Mouse (Mus musculus): ENCODE data around the gene Nsun7. TPM values are rescaled to one million over a fixed set of nuclear protein-coding genes. Genes with fewer than 3 reads are reported as not detected.
A peak's percentile ranks its signal among the peaks of the same experiment; 100 is the strongest.

The Nsun7 gene
- polyA plus RNA-seq, 1 experiment from 2014 or later = 0.38 TPM

DNA sequence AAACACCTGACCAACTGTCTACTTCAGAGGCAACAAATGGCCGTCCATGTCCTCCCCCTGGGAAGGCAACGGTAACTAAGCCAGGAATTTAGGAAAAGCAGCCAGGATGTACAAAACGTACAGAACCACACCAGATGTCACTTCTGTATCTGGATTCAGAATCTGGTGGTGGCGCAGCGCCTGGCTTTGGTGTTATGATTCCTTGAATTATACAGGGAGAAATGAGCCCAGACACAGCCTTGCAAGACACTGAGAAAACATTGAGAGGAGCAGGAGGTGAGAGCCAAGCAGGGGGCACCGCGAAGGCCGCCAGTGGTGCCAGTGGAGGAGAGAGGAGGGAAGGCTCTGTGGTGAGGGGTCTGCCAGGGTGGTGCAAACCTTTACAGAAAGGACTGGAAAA lies 45.8 kb downstream of the Nsun7 start:
- H3K36me3 ChIP-seq (ENCODE audit: insufficient read depth, low read length) = peaks cover 48% of the 10 kb centered on the region; the same call in 1 of the 2 replicates
- no peak overlapping the region for H3K4me2 ChIP-seq (ENCODE audit: low read length)
- DNase-seq (ENCODE audit: low spot score) = no peak
- H3K27ac ChIP-seq = no peak overlapping the region
- ATAC-seq (replicated peaks; ENCODE audit: low FRiP score, low read depth) = no peak
- H3K4me3 ChIP-seq (replicated peaks; ENCODE audit: low read depth, low read length) = no peak overlapping the region
- no peaks in the 10 kb centered on the region for H3K4me1 ChIP-seq (replicated peaks; ENCODE audit: insufficient read depth, low read length)
- no peak overlapping the region for H3K9ac ChIP-seq (ENCODE audit: low read depth, low read length)
- no peak for TF ChIP-seq CTCF (IDR thresholded peaks at IDR 0.05; ENCODE audit: low read depth)
- WGBS = 69% methylated on average over 8 of the region's 8 CpGs
- no peaks in the 10 kb centered on the region for H3K9me3 ChIP-seq (replicated peaks; ENCODE audit: low read length)
- no peaks in the 10 kb centered on the region for H3K27me3 ChIP-seq (ENCODE audit: insufficient read depth, low read length)

DNA sequence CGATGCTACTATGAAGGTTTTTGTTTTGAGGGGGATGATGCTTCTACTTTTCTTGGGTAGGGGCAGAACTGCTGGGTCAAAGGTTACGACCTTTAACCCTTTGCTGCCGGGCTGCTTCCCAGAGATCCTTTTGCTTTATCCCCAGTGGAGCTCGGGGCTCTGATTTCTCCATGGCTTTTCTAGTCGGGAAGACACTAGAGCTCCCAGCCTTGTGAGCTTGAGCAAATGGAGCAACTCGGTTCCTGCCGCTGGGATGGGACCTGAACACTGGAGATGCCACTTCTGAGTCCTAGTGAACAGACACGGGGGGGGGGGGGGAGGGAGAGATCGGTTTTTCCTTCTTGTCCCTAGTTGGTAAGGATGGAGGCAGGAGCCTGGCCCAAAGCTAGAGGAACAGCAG lies 50.6 kb downstream of the Nsun7 start:
- no peak overlapping the region for H3K27ac ChIP-seq
- WGBS = 72% methylated on average over 9 of the region's 9 CpGs
- DNase-seq (ENCODE audit: low spot score) = no peak
- no peaks in the 10 kb centered on the region for H3K4me1 ChIP-seq (replicated peaks; ENCODE audit: insufficient read depth, low read length)
- H3K4me2 ChIP-seq (ENCODE audit: low read length) = no peak overlapping the region
- H3K9ac ChIP-seq (ENCODE audit: low read depth, low read length) = no peak overlapping the region
- no peak overlapping the region for H3K4me3 ChIP-seq (replicated peaks; ENCODE audit: low read depth, low read length)
- no peak for ATAC-seq (replicated peaks; ENCODE audit: low FRiP score, low read depth)
- no peak for TF ChIP-seq CTCF (IDR thresholded peaks at IDR 0.05; ENCODE audit: low read depth)
- H3K36me3 ChIP-seq (ENCODE audit: insufficient read depth, low read length) = peaks cover 31% of the 10 kb centered on the region; the same call in 1 of the 2 replicates
- no peaks in the 10 kb centered on the region for H3K27me3 ChIP-seq (ENCODE audit: insufficient read depth, low read length)
- no peaks in the 10 kb centered on the region for H3K9me3 ChIP-seq (replicated peaks; ENCODE audit: low read length)

DNA sequence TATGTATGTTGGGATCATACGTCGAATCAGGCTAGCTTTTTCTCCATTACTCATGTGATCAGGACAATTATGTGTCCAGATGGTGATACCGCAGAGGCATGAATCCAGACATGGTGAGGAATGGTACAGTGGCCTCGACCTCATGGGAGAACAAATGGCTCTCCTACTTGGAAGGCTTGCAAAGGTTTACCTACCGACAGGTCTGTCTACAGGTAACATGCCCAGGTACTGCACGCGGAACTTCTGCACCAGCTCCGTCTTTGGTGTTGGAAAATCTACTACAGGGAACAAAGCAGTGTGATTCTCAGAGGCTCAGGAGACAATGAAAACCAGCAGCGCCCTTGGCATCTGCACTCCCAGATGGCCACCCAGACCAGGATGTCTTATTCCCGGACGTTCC lies 51.1 kb downstream of the Nsun7 start:
- H3K27ac ChIP-seq = no peak overlapping the region
- WGBS = 96% methylated on average over 11 of the region's 11 CpGs
- TF ChIP-seq CTCF (IDR thresholded peaks at IDR 0.05; ENCODE audit: low read depth) = no peak
- H3K9ac ChIP-seq (ENCODE audit: low read depth, low read length) = no peak overlapping the region
- DNase-seq (ENCODE audit: low spot score) (no peak), ATAC-seq (replicated peaks; ENCODE audit: low FRiP score, low read depth) (no peak)
- no peaks in the 10 kb centered on the region for H3K27me3 ChIP-seq (ENCODE audit: insufficient read depth, low read length)
- no peak overlapping the region for H3K4me2 ChIP-seq (ENCODE audit: low read length)
- no peaks in the 10 kb centered on the region for H3K9me3 ChIP-seq (replicated peaks; ENCODE audit: low read length)
- H3K4me3 ChIP-seq (replicated peaks; ENCODE audit: low read depth, low read length) = no peak overlapping the region
- H3K4me1 ChIP-seq (replicated peaks; ENCODE audit: insufficient read depth, low read length) = no peaks in the 10 kb centered on the region
- peaks cover 30% of the 10 kb centered on the region; the same call in 1 of the 2 replicates for H3K36me3 ChIP-seq (ENCODE audit: insufficient read depth, low read length)

GRCm38 (mm10) chr5:66315791-66316190 lies 56.1 kb downstream of the Nsun7 start:
- 97% methylated on average over 5 of the region's 5 CpGs for WGBS
- no peaks in the 10 kb centered on the region for H3K27me3 ChIP-seq (ENCODE audit: insufficient read depth, low read length)
- no peak overlapping the region for H3K4me2 ChIP-seq (ENCODE audit: low read length)
- ATAC-seq (replicated peaks; ENCODE audit: low FRiP score, low read depth) (no peak), DNase-seq (ENCODE audit: low spot score) (no peak)
- 0 out of 2 replicates have a peak, but pooled peaks cover 3% of the 10 kb centered on the region for H3K4me1 ChIP-seq (replicated peaks; ENCODE audit: insufficient read depth, low read length)
- no peak overlapping the region for H3K4me3 ChIP-seq (replicated peaks; ENCODE audit: low read depth, low read length)
- no peak overlapping the region for H3K27ac ChIP-seq
- no peaks in the 10 kb centered on the region for H3K9me3 ChIP-seq (replicated peaks; ENCODE audit: low read length)
- no peaks in the 10 kb centered on the region for H3K36me3 ChIP-seq (ENCODE audit: insufficient read depth, low read length)
- H3K9ac ChIP-seq (ENCODE audit: low read depth, low read length) = no peak overlapping the region
- TF ChIP-seq CTCF (IDR thresholded peaks at IDR 0.05; ENCODE audit: low read depth) = no peak

- ATAC-seq (replicated peaks; ENCODE audit: low FRiP score, low read depth) (no peak), DNase-seq (ENCODE audit: low spot score) (peak; percentile 47)
- Histone ChIP-seq H3K4me3 (replicated peaks; ENCODE audit: low read depth, low read length) (no peak overlapping the region), H3K36me3 (ENCODE audit: insufficient read depth, low read length) (no peaks in the 10 kb centered on the region), H3K9me3 (replicated peaks; ENCODE audit: low read length) (no peaks in the 10 kb centered on the region), H3K27ac (no peak overlapping the region), H3K27me3 (ENCODE audit: insufficient read depth, low read length) (no peaks in the 10 kb centered on the region), H3K4me2 (ENCODE audit: low read length) (no peak overlapping the region), H3K4me1 (replicated peaks; ENCODE audit: insufficient read depth, low read length) (0 out of 2 replicates have a peak, but pooled peaks cover 3% of the 10 kb centered on the region), H3K9ac (ENCODE audit: low read depth, low read length) (no peak overlapping the region)
- TF ChIP-seq CTCF (IDR thresholded peaks at IDR 0.05; ENCODE audit: low read depth) = peak; percentile 65
- WGBS = 72% methylated on average over 6 of the region's 6 CpGs
Observed at GRCm38 (mm10) chr5:66319341-66319740, 59.6 kb downstream of the Nsun7 start.

DNA sequence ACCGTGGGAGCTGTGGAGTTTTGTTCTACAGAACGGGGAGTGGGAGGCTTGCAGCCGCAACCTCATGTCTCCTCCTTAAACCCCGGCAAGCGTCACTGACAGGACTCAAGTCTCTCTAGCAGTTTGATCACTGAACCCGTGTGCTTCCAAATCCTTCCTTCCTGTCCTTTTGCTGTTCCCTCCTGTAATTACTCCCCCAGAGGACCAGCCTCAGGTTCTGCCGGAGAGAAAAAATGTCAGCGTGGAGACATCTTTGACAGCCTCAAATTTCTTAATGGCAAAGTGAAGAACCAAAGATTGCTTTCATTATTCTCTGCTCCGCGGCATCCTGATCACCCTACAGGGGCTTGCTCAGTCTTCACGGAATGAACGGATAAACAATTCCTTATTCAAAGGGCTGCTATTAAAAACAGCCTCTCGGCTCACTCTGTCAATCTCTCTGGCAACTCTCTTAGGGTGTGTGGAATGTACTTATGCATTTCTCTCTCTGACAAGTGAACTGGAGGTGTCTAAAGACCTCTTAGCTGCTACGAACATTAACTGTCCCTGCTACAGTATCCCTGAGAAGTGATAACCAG lies 60.2 kb downstream of the Nsun7 start:
- 30% methylated on average over 14 of the region's 14 CpGs for WGBS
- Histone ChIP-seq H3K9me3 (replicated peaks; ENCODE audit: low read length) (no peaks in the 10 kb centered on the region), H3K9ac (ENCODE audit: low read depth, low read length) (no peak overlapping the region), H3K36me3 (ENCODE audit: insufficient read depth, low read length) (no peaks in the 10 kb centered on the region), H3K4me1 (replicated peaks; ENCODE audit: insufficient read depth, low read length) (0 out of 2 replicates have a peak, but pooled peaks cover 3% of the 10 kb centered on the region), H3K27me3 (ENCODE audit: insufficient read depth, low read length) (no peaks in the 10 kb centered on the region), H3K4me3 (replicated peaks; ENCODE audit: low read depth, low read length) (no peak overlapping the region), H3K4me2 (ENCODE audit: low read length) (0 out of 2 replicates have a peak overlapping the region, but pooled peaks have one; percentile 4), H3K27ac (no peak overlapping the region)
- no peak for TF ChIP-seq CTCF (IDR thresholded peaks at IDR 0.05; ENCODE audit: low read depth)
- DNase-seq (ENCODE audit: low spot score) (peak; percentile 36), ATAC-seq (replicated peaks; ENCODE audit: low FRiP score, low read depth) (no peak)

- H3K4me2 ChIP-seq (ENCODE audit: low read length) = no peak overlapping the region
- no peak overlapping the region for H3K9ac ChIP-seq (ENCODE audit: low read depth, low read length)
- ATAC-seq (replicated peaks; ENCODE audit: low FRiP score, low read depth) (no peak), DNase-seq (ENCODE audit: low spot score) (no peak)
- no peak overlapping the region for H3K27ac ChIP-seq
- H3K4me3 ChIP-seq (replicated peaks; ENCODE audit: low read depth, low read length) = no peak overlapping the region
- no peaks in the 10 kb centered on the region for H3K27me3 ChIP-seq (ENCODE audit: insufficient read depth, low read length)
- WGBS = 75% methylated on average over 4 of the region's 4 CpGs
- no peak for TF ChIP-seq CTCF (IDR thresholded peaks at IDR 0.05; ENCODE audit: low read depth)
- no peaks in the 10 kb centered on the region for H3K4me1 ChIP-seq (replicated peaks; ENCODE audit: insufficient read depth, low read length)
- no peaks in the 10 kb centered on the region for H3K36me3 ChIP-seq (ENCODE audit: insufficient read depth, low read length)
- H3K9me3 ChIP-seq (replicated peaks; ENCODE audit: low read length) = no peaks in the 10 kb centered on the region
Observed at GRCm38 (mm10) chr5:66323131-66323530, 63.4 kb downstream of the Nsun7 start.

Data from kidney, postnatal 0 days (tissue).